Mouse (Mus musculus) layer of hippocampus, adult 18-20 months (tissue): ENCODE results near the gene Ddhd1. TPM values are rescaled to one million over a fixed set of nuclear protein-coding genes. Genes with fewer than 3 reads are reported as not detected.

Experiments used
- DNase-seq, 2 experiments: peaks; one replicate each; pipeline ENCODE4 v3.0.0; 2022; ENCODE audit warnings: low spot score in 2 of 2
- total RNA-seq, 2 experiments: library from RNA; stranded (reverse); gene quantifications; 2 replicates each; pipeline ENCODE4 v1.2.3; 2021

Ddhd1 gene
- total RNA-seq, 2 experiments from 2014 or later, result 68.8 to 72.9 TPM

GRCm38 (mm10) chr14:45647175-45647574 is 10.8 kb downstream of the Ddhd1 start:
- DNase-seq, result no peak

GRCm38 (mm10) chr14:45644786-45645185 is 13.2 kb downstream of the Ddhd1 start:
- DNase-seq, result no peak

GRCm38 (mm10) chr14:45644202-45644601 is 13.7 kb downstream of the Ddhd1 start:
- no peak for DNase-seq

GRCm38 (mm10) chr14:45643461-45643860 is 14.5 kb downstream of the Ddhd1 start:
- DNase-seq, result peak in 1 of 2 experiments; percentile 26

- DNase-seq, result no peak
These were observed 15.1 kb downstream of the Ddhd1 start for GRCm38 (mm10) chr14:45642795-45643194.

- no peak for DNase-seq
These were observed 15.7 kb downstream of the Ddhd1 start for GRCm38 (mm10) chr14:45642217-45642616.

GRCm38 (mm10) chr14:45638717-45639116 is 19.2 kb downstream of the Ddhd1 start:
- DNase-seq, result no peak

GRCm38 (mm10) chr14:45635496-45635895 is 22.4 kb downstream of the Ddhd1 start:
- no peak for DNase-seq

GRCm38 (mm10) chr14:45632756-45633537 is 25.0 kb downstream of the Ddhd1 start:
- DNase-seq, result no peak

- no peak for DNase-seq
These were observed 27.4 kb downstream of the Ddhd1 start for GRCm38 (mm10) chr14:45630544-45630943.

GRCm38 (mm10) chr14:45629938-45630337 is 28.0 kb downstream of the Ddhd1 start:
- DNase-seq, result no peak

- DNase-seq, result no peak
These were observed 39.6 kb downstream of the Ddhd1 start for GRCm38 (mm10) chr14:45618351-45618750.

- DNase-seq, result no peak
These were observed 41.4 kb downstream of the Ddhd1 start for GRCm38 (mm10) chr14:45616526-45616925.

GRCm38 (mm10) chr14:45615776-45616175 is 42.2 kb downstream of the Ddhd1 start:
- no peak for DNase-seq

GRCm38 (mm10) chr14:45614822-45615221 is 43.1 kb downstream of the Ddhd1 start:
- no peak for DNase-seq

- no peak for DNase-seq
These were observed 43.5 kb downstream of the Ddhd1 start for GRCm38 (mm10) chr14:45614406-45614805.

GRCm38 (mm10) chr14:45611654-45612053 is 46.3 kb downstream of the Ddhd1 start:
- DNase-seq, result no peak

- DNase-seq, result peak in 1 of 2 experiments; percentile 72
These were observed 55.9 kb downstream of the Ddhd1 start for GRCm38 (mm10) chr14:45602002-45602401.

- peak; percentile 54 to 67 for DNase-seq
These were observed 57.4 kb downstream of the Ddhd1 start for GRCm38 (mm10) chr14:45600587-45600986.

GRCm38 (mm10) chr14:45597855-45598254 is 60.1 kb downstream of the Ddhd1 start:
- DNase-seq, result no peak

GRCm38 (mm10) chr14:45593261-45593660 is 64.7 kb downstream of the Ddhd1 start:
- DNase-seq, result no peak

GRCm38 (mm10) chr14:45588403-45588802 is 69.5 kb downstream of the Ddhd1 start:
- no peak for DNase-seq

- DNase-seq, result no peak
These were observed 70.4 kb downstream of the Ddhd1 start for GRCm38 (mm10) chr14:45587536-45587935.
